In genomic region chr10:60003847-60004246, GRCm38 (mm10) we compare ENCODE assay signal across 8 mouse cellular contexts. TPM values are rescaled to one million over a fixed set of nuclear protein-coding genes. Genes with fewer than 3 reads are reported as not detected.
A peak's percentile ranks its signal among the peaks of the same experiment; 100 is the strongest.
DNase-seq lines count a peak whose midpoint lies in the region; ATAC-seq and TF ChIP-seq lines count a peak whose summit lies in the region.

No protein-coding gene starts in this region.

- TF ChIP-seq CTCF in cortical plate, adult 2 months (IDR thresholded peaks at IDR 0.05; ENCODE audit: extremely low read depth, insufficient read depth, low read length): no peak

- peak overlapping the region; percentile 75 for H3K4me3 ChIP-seq in kidney, embryonic 15.5 days (replicated peaks)
- H3K4me3 ChIP-seq in cortical plate, adult 2 months (ENCODE audit: insufficient read depth, low read length): peak overlapping the region; percentile 48; the same call in 1 of the 2 replicates
- H3K4me3 ChIP-seq in hindbrain, embryonic 15.5 days: peak overlapping the region; percentile 62
- peak overlapping the region; percentile 71 for H3K4me3 ChIP-seq in midbrain, embryonic 14.5 days (replicated peaks; ENCODE audit: low read depth, low read length)

- H3K27me3 ChIP-seq in kidney, embryonic 15.5 days: no peaks in the 10 kb centered on the region
- no peaks in the 10 kb centered on the region for H3K27me3 ChIP-seq in hindbrain, embryonic 15.5 days
- H3K27me3 ChIP-seq in midbrain, embryonic 14.5 days (ENCODE audit: control insufficient read depth, insufficient read depth, low read length): no peaks in the 10 kb centered on the region

- H3K4me2 ChIP-seq in kidney, embryonic 15.5 days: peak overlapping the region; percentile 77
- H3K4me2 ChIP-seq in hindbrain, embryonic 15.5 days: peak overlapping the region; percentile 75
- peak overlapping the region; percentile 85 for H3K4me2 ChIP-seq in midbrain, embryonic 14.5 days (ENCODE audit: low read length)

- ATAC-seq in kidney, embryonic 15.5 days (replicated peaks; ENCODE audit: low FRiP score): no peak
- no peak for ATAC-seq in hindbrain, embryonic 15.5 days (ENCODE audit: low FRiP score, low read depth)
- ATAC-seq in midbrain, embryonic 14.5 days (ENCODE audit: low FRiP score, low TSS enrichment): no peak

- H3K27ac ChIP-seq in kidney, embryonic 15.5 days: peak overlapping the region; percentile 100
- H3K27ac ChIP-seq in cortical plate, adult 2 months (ENCODE audit: insufficient read depth, low read length): peak overlapping the region; percentile 33; the same call in 1 of the 2 replicates
- peak overlapping the region; percentile 98 for H3K27ac ChIP-seq in hindbrain, embryonic 15.5 days (replicated peaks)
- peak overlapping the region; percentile 98 for H3K27ac ChIP-seq in midbrain, embryonic 14.5 days (replicated peaks; ENCODE audit: low read depth, low read length)

- H3K36me3 ChIP-seq in kidney, embryonic 15.5 days: peaks cover 39% of the 10 kb centered on the region
- H3K36me3 ChIP-seq in hindbrain, embryonic 15.5 days: peaks cover 11% of the 10 kb centered on the region; the same call in 1 of the 2 replicates
- peaks cover 10% of the 10 kb centered on the region for H3K36me3 ChIP-seq in midbrain, embryonic 14.5 days (ENCODE audit: control insufficient read depth, insufficient read depth, low read length)

- peak overlapping the region; percentile 80 for H3K9ac ChIP-seq in kidney, embryonic 15.5 days
- peak overlapping the region; percentile 62 for H3K9ac ChIP-seq in hindbrain, embryonic 15.5 days
- H3K9ac ChIP-seq in midbrain, embryonic 14.5 days (replicated peaks; ENCODE audit: low read length): peak overlapping the region; percentile 73

- no peaks in the 10 kb centered on the region for H3K9me3 ChIP-seq in kidney, embryonic 15.5 days (replicated peaks)
- H3K9me3 ChIP-seq in hindbrain, embryonic 15.5 days: no peaks in the 10 kb centered on the region
- H3K9me3 ChIP-seq in midbrain, embryonic 14.5 days (ENCODE audit: control insufficient read depth, low read length): no peaks in the 10 kb centered on the region

- peaks cover 19% of the 10 kb centered on the region for H3K4me1 ChIP-seq in kidney, embryonic 15.5 days
- no peaks in the 10 kb centered on the region; the same call in 1 of the 2 replicates for H3K4me1 ChIP-seq in cortical plate, adult 2 months (ENCODE audit: control insufficient read depth, insufficient read depth, low read length)
- H3K4me1 ChIP-seq in hindbrain, embryonic 15.5 days (replicated peaks): peaks cover 20% of the 10 kb centered on the region
- peaks cover 12% of the 10 kb centered on the region; the same call in 1 of the 2 replicates for H3K4me1 ChIP-seq in midbrain, embryonic 14.5 days (ENCODE audit: control insufficient read depth, insufficient read depth, low read length)

- TF ChIP-seq POLR2A in cortical plate, adult 2 months (IDR thresholded peaks at IDR 0.05; ENCODE audit: extremely low read depth, insufficient read depth, low read length): no peak

- WGBS in kidney, embryonic 15.5 days: 76% methylated on average over 9 of the region's 9 CpGs
- WGBS in hindbrain, embryonic 15.5 days: 74% methylated on average over 9 of the region's 9 CpGs
- WGBS in midbrain, embryonic 14.5 days: 74% methylated on average over 9 of the region's 9 CpGs

- no peak for DNase-seq in kidney, adult 8-10 months
- DNase-seq in midbrain, embryonic 14.5 days: peak; percentile 13
- DNase-seq in B cell, adult 2 months: no peak
- DNase-seq in lung, postnatal 4 days: no peak
- DNase-seq in testis, postnatal 10 days (ENCODE audit: low spot score): no peak

RNA-seq across cellular contexts. Expression of gene Anapc16, which starts 0.9 kb away (rescaled TPM):
- 102 and 107 TPM in 2 replicates for polyA plus RNA-seq in kidney, embryonic 15.5 days (2015; fragmentation: Nextera tagmentation; extraction: Ambion mirVana)
- 96.3 and 98.7 TPM in 2 replicates for polyA plus RNA-seq in cortical plate, adult 2 months (2012; rRNA removed)
- 106 and 120 TPM in 2 replicates for polyA plus RNA-seq in hindbrain, embryonic 15.5 days (2015; fragmentation: Nextera tagmentation; extraction: Ambion mirVana)
- polyA plus RNA-seq in midbrain, embryonic 14.5 days (2014; fragmentation: Nextera tagmentation; extraction: Ambion mirVana): 97.2 and 105 TPM in 2 replicates

RNA-seq across cellular contexts. Expression of gene Ascc1, which starts 1.2 kb away (rescaled TPM):
- polyA plus RNA-seq in kidney, embryonic 15.5 days (2015; fragmentation: Nextera tagmentation; extraction: Ambion mirVana): 48.7 and 50.6 TPM in 2 replicates
- 22.5 and 22.7 TPM in 2 replicates for polyA plus RNA-seq in cortical plate, adult 2 months (2012; rRNA removed)
- 46.4 and 49.1 TPM in 2 replicates for polyA plus RNA-seq in hindbrain, embryonic 15.5 days (2015; fragmentation: Nextera tagmentation; extraction: Ambion mirVana)
- 48.2 and 48.4 TPM in 2 replicates for polyA plus RNA-seq in midbrain, embryonic 14.5 days (2014; fragmentation: Nextera tagmentation; extraction: Ambion mirVana)

RNA-seq across cellular contexts. Expression of gene Ddit4, which starts 52.2 kb away (rescaled TPM):
- 31.0 and 36.3 TPM in 2 replicates for polyA plus RNA-seq in kidney, embryonic 15.5 days (2015; fragmentation: Nextera tagmentation; extraction: Ambion mirVana)
- 35.7 and 38.3 TPM in 2 replicates for polyA plus RNA-seq in cortical plate, adult 2 months (2012; rRNA removed)
- polyA plus RNA-seq in hindbrain, embryonic 15.5 days (2015; fragmentation: Nextera tagmentation; extraction: Ambion mirVana): 68.9 and 71.1 TPM in 2 replicates
- 6.2 and 7.3 TPM in 2 replicates for polyA plus RNA-seq in midbrain, embryonic 14.5 days (2014; fragmentation: Nextera tagmentation; extraction: Ambion mirVana)

Comparison
In these comparisons a context has a peak if more than half of its experiments do, and no peak if none do; other contexts are left out.
1. H3K27ac ChIP-seq: peak in every context shown above with its lines; median percentile 100 in kidney, embryonic 15.5 days; 98 in hindbrain, embryonic 15.5 days; 98 in midbrain, embryonic 14.5 days; 33 in cortical plate, adult 2 months.